Mouse (Mus musculus): Measurements from ENCODE around the gene Apeh. TPM values are rescaled to one million over a fixed set of nuclear protein-coding genes. Genes with fewer than 3 reads are reported as not detected.

Gene Apeh
- polyA plus RNA-seq, 1 experiment from 2014 or later: 63.4 TPM

GRCm38 (mm10) chr9:108046582-108046981 is 47.8 kb downstream of the Apeh start:
- H3K27ac ChIP-seq: no peak overlapping the region
- no peak overlapping the region for H3K4me3 ChIP-seq
- H3K9ac ChIP-seq: no peak overlapping the region
- H3K9me3 ChIP-seq: no peaks in the 10 kb centered on the region
- whole genome bisulfite sequencing: 89% methylated on average over 4 of the region's 4 CpGs
- H3K4me1 ChIP-seq: peaks cover 23% of the 10 kb centered on the region
- no peak overlapping the region for H3K4me2 ChIP-seq (replicated peaks)
- H3K27me3 ChIP-seq (replicated peaks): no peaks in the 10 kb centered on the region
- peaks cover 59% of the 10 kb centered on the region for H3K36me3 ChIP-seq
- no peak for ATAC-seq (ENCODE audit: low FRiP score, low read depth)

GRCm38 (mm10) chr9:108044751-108045492 is 49.5 kb downstream of the Apeh start:
- Histone ChIP-seq H3K27me3 (replicated peaks) (no peaks in the 10 kb centered on the region), H3K36me3 (peaks cover 59% of the 10 kb centered on the region), H3K9me3 (no peaks in the 10 kb centered on the region), H3K9ac (no peak overlapping the region), H3K27ac (no peak overlapping the region), H3K4me2 (replicated peaks) (no peak overlapping the region), H3K4me3 (no peak overlapping the region), H3K4me1 (peaks cover 16% of the 10 kb centered on the region)
- WGBS: 97% methylated on average over 8 of the region's 8 CpGs
- no peak for ATAC-seq (ENCODE audit: low FRiP score, low read depth)

Small RNAs within 50 kb of the gene (microRNA-seq; reads per million reads assigned to microRNA genes)
- gene Gm47303 (not detected), gene Mir7088 (not detected)

Other genes with a start within 250 kb of the Apeh start
- 121 TPM in 2 replicates for gene Rbm6, start 221.4 kb downstream of the Apeh start, polyA plus RNA-seq (2016; fragmentation: Nextera tagmentation; extraction: Ambion mirVana)
- 20.8 and 22.7 TPM in 2 replicates for gene Mon1a, start 206.5 kb downstream of the Apeh start, polyA plus RNA-seq (2016; fragmentation: Nextera tagmentation; extraction: Ambion mirVana)
- 1.8 and 2.2 TPM in 2 replicates for gene Mst1r, start 187.7 kb downstream of the Apeh start, polyA plus RNA-seq (2016; fragmentation: Nextera tagmentation; extraction: Ambion mirVana)
- not detected in 2 replicates for gene Actl11, start 166.1 kb downstream of the Apeh start, polyA plus RNA-seq (2016; fragmentation: Nextera tagmentation; extraction: Ambion mirVana)
- 7.8 and 8.0 TPM in 2 replicates for gene Camkv, start 158.9 kb downstream of the Apeh start, polyA plus RNA-seq (2016; fragmentation: Nextera tagmentation; extraction: Ambion mirVana)
- 15.2 and 16.7 TPM in 2 replicates for gene Traip, start 144.5 kb downstream of the Apeh start, polyA plus RNA-seq (2016; fragmentation: Nextera tagmentation; extraction: Ambion mirVana)
- 11.7 and 12.2 TPM in 2 replicates for gene Uba7, start 119.1 kb downstream of the Apeh start, polyA plus RNA-seq (2016; fragmentation: Nextera tagmentation; extraction: Ambion mirVana)
- gene Gm20661, start 111.5 kb downstream of the Apeh start, polyA plus RNA-seq (2016; fragmentation: Nextera tagmentation; extraction: Ambion mirVana): 2.0 and 2.2 TPM in 2 replicates
- 39.2 and 42.3 TPM in 2 replicates for gene Inka1, start 108.7 kb downstream of the Apeh start, polyA plus RNA-seq (2016; fragmentation: Nextera tagmentation; extraction: Ambion mirVana)
- 5.0 and 7.2 TPM in 2 replicates for gene Cdhr4, start 102.1 kb downstream of the Apeh start, polyA plus RNA-seq (2016; fragmentation: Nextera tagmentation; extraction: Ambion mirVana)
- 0.89 and 1.5 TPM in 2 replicates for gene Gm20662, start 98.3 kb downstream of the Apeh start, polyA plus RNA-seq (2016; fragmentation: Nextera tagmentation; extraction: Ambion mirVana)
- gene Ip6k1, start 92.1 kb downstream of the Apeh start, polyA plus RNA-seq (2016; fragmentation: Nextera tagmentation; extraction: Ambion mirVana): 96.2 and 97.9 TPM in 2 replicates
- gene Gmppb, start 45.4 kb downstream of the Apeh start, polyA plus RNA-seq (2016; fragmentation: Nextera tagmentation; extraction: Ambion mirVana): 18.3 and 23.5 TPM in 2 replicates
- gene Amigo3, start 41.4 kb downstream of the Apeh start, polyA plus RNA-seq (2016; fragmentation: Nextera tagmentation; extraction: Ambion mirVana): 3.6 and 3.9 TPM in 2 replicates
- gene Mst1, start 14.2 kb downstream of the Apeh start, polyA plus RNA-seq (2016; fragmentation: Nextera tagmentation; extraction: Ambion mirVana): 0.44 and 0.46 TPM in 2 replicates
- gene Rnf123, start 11.3 kb downstream of the Apeh start, polyA plus RNA-seq (2016; fragmentation: Nextera tagmentation; extraction: Ambion mirVana): 43.5 and 43.8 TPM in 2 replicates
- gene Bsn, start 95.8 kb upstream of the Apeh start, polyA plus RNA-seq (2016; fragmentation: Nextera tagmentation; extraction: Ambion mirVana): 5.3 and 6.5 TPM in 2 replicates
- gene Dag1, start 169.4 kb upstream of the Apeh start, polyA plus RNA-seq (2016; fragmentation: Nextera tagmentation; extraction: Ambion mirVana): 55.6 and 63.4 TPM in 2 replicates
- gene Nicn1, start 195.8 kb upstream of the Apeh start, polyA plus RNA-seq (2016; fragmentation: Nextera tagmentation; extraction: Ambion mirVana): 81.2 and 87.0 TPM in 2 replicates
- gene Amt, start 202.2 kb upstream of the Apeh start, polyA plus RNA-seq (2016; fragmentation: Nextera tagmentation; extraction: Ambion mirVana): 18.9 and 24.8 TPM in 2 replicates
- 313 and 363 TPM in 2 replicates for gene Rhoa, start 211.5 kb upstream of the Apeh start, polyA plus RNA-seq (2016; fragmentation: Nextera tagmentation; extraction: Ambion mirVana)
- 44.3 and 47.5 TPM in 2 replicates for gene Tcta, start 211.6 kb upstream of the Apeh start, polyA plus RNA-seq (2016; fragmentation: Nextera tagmentation; extraction: Ambion mirVana)
- gene Gpx1, start 244.3 kb upstream of the Apeh start, polyA plus RNA-seq (2016; fragmentation: Nextera tagmentation; extraction: Ambion mirVana): 656 and 664 TPM in 2 replicates

Measured in neural tube, embryonic 12.5 days (tissue).